Mouse (Mus musculus) lung, postnatal 0 days (tissue): Measurements from ENCODE around the gene Ep400. TPM values are rescaled to one million over a fixed set of nuclear protein-coding genes. Genes with fewer than 3 reads are reported as not detected.

Experiments used
- ATAC-seq: fragments of 200-750 bp; cut with Nextera tagmentation; 2 replicates; pipeline ENCODE4 v1.8.0; 2017; ENCODE audit warnings: moderate library complexity
- DNase-seq: peaks from one replicate; pipeline ENCODE4 v3.0.0-alpha.2; 2016; ENCODE audit warnings: low spot score
- H3K27ac ChIP-seq: fragments of 300-500 bp; sonication (generic); 2 replicates; pipeline ENCODE4 v1.5.1; 2014; ENCODE audit warnings: antibody characterized with exemption, mild to moderate bottlenecking, low read length, mixed read lengths
- H3K27me3 ChIP-seq: fragments of 300-500 bp; sonication (generic); replicated peaks from 2 replicates; pipeline ENCODE4 v1.6.1; 2014; ENCODE audit warnings: low read length, mixed read lengths; ENCODE audit not compliant: insufficient read depth
- H3K36me3 ChIP-seq: fragments of 300-500 bp; sonication (generic); 2 replicates; pipeline ENCODE4 v1.6.1; 2014; ENCODE audit warnings: low read length, mixed read lengths; ENCODE audit not compliant: insufficient read depth
- H3K4me1 ChIP-seq: fragments of 300-500 bp; sonication (generic); 2 replicates; pipeline ENCODE4 v1.6.1; 2014; ENCODE audit warnings: antibody characterized with exemption, low read depth, low read length, mixed read lengths; ENCODE audit not compliant: insufficient read depth
- H3K4me2 ChIP-seq: fragments of 300-500 bp; sonication (generic); replicated peaks from 2 replicates; pipeline ENCODE4 v1.6.1; 2014; ENCODE audit warnings: low read depth, mild to moderate bottlenecking, low read length, moderate library complexity, mixed read lengths
- H3K4me3 ChIP-seq: fragments of 300-500 bp; sonication (generic); 2 replicates; pipeline ENCODE4 v1.5.1; 2014; ENCODE audit warnings: low read depth, low read length
- H3K9ac ChIP-seq: fragments of 300-500 bp; sonication (generic); replicated peaks from 2 replicates; pipeline ENCODE4 v1.6.1; 2014; ENCODE audit warnings: low read depth, mild to moderate bottlenecking
- H3K9me3 ChIP-seq: fragments of 300-500 bp; sonication (generic); 2 replicates; pipeline ENCODE4 v1.6.1; 2016; ENCODE audit warnings: low read length, mixed read lengths
- CTCF ChIP-seq: IDR thresholded peaks from 2 replicates; pipeline ENCODE4 v1.5.1; 2016; ENCODE audit warnings: antibody characterized with exemption, mild to moderate bottlenecking
- EP300 ChIP-seq: IDR thresholded peaks from 2 replicates; pipeline ENCODE4 v1.6.1; 2016; ENCODE audit warnings: antibody characterized with exemption, mild to moderate bottlenecking, control low read depth
- WGBS: fragments of 180-500 bp; shearing (Covaris S2); extraction: QIAGEN DNeasy Blood & Tissue Kit; methylation state at CpG from one replicate; pipeline ENCODE4 v1.1.7; 2014; 5-methylcytosine and 5-hydroxymethylcytosine counted together
- polyA plus RNA-seq: library from polyadenylated mRNA; unstranded; fragments of >200 nt; fragmentation: Nextera tagmentation; extraction: Ambion mirVana; gene quantifications from 2 replicates; pipeline ENCODE4 v1.2.1, GENCODE M21; 2015

The Ep400 gene
- polyA plus RNA-seq, 1 experiment from 2014 or later, result 17.5 TPM

DNA sequence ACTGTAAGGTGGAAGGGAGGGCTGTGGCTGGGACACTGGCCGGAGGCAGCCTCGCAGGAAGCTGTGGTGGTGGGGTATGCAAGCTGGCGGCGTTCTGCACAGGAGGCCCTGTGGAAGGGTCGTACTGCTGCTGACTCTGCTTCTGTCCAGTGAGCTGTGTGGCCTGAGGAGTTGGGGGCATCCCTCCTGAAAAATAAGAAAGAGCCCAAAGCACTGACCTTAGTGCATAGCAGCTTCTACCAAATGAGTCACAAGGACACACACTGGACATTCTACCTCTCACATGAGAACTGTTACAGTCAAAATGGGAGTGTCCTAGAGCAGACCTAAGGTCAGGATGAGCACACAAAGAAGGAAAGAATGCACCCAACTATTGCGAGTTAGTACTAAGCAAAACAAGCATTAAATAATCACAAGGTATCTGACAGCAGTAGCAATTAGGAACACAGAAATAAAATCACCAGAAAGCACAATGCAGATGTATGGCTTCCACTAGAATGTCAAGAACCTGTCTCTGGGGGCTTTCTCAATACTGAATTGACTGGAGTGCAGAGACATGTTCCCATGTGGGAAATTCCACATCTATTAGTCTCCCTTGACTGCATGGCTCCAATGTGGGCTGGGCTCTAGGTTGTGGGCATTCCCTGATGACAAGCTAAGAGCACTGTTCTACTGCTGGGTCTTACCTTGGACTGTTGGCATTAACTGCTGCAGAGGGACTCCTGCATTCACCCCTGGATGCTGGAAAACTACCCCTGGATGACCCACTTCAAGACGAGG, 30.8 kb downstream of the Ep400 start:
- DNase-seq (no peak), ATAC-seq (no peak)
- Histone ChIP-seq H3K4me2 (no peak overlapping the region), H3K4me1 (no peaks in the 10 kb centered on the region), H3K9me3 (no peaks in the 10 kb centered on the region), H3K9ac (no peak overlapping the region), H3K4me3 (no peak overlapping the region), H3K27ac (no peak overlapping the region), H3K27me3 (no peaks in the 10 kb centered on the region), H3K36me3 (peaks cover 20% of the 10 kb centered on the region)
- WGBS, result 89% methylated on average over 7 of the region's 7 CpGs
- TF ChIP-seq CTCF, result no peak
- TF ChIP-seq EP300, result no peak

DNA sequence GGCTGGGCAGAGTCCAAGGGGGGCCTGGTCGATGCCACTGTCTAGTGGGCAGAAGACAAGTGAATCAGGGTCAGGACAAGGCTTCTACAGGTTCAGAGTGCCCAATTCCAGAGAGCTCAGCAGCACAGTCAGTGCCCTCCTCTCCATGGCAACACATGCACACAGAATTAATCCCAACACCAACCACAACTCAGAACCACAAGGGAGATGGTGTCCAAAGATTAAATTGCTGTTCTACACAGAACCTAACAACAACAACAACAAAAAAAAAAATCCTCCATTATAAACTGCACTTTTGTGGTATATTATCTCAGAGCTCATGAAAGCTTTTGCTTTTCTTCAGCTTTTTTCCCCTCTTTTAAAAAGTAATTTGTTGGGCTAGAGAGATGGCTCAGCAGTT, 34.9 kb downstream of the Ep400 start:
- H3K4me2 ChIP-seq, result no peak overlapping the region
- H3K9ac ChIP-seq, result no peak overlapping the region
- TF ChIP-seq CTCF, result no peak
- TF ChIP-seq EP300, result no peak
- DNase-seq (no peak), ATAC-seq (no peak)
- no peak overlapping the region for H3K27ac ChIP-seq
- H3K4me1 ChIP-seq, result no peaks in the 10 kb centered on the region
- WGBS, result 77% methylated on average over 1 of the region's 1 CpGs
- H3K27me3 ChIP-seq, result no peaks in the 10 kb centered on the region
- H3K9me3 ChIP-seq, result no peaks in the 10 kb centered on the region
- H3K4me3 ChIP-seq, result no peak overlapping the region
- peaks cover 40% of the 10 kb centered on the region for H3K36me3 ChIP-seq

DNA sequence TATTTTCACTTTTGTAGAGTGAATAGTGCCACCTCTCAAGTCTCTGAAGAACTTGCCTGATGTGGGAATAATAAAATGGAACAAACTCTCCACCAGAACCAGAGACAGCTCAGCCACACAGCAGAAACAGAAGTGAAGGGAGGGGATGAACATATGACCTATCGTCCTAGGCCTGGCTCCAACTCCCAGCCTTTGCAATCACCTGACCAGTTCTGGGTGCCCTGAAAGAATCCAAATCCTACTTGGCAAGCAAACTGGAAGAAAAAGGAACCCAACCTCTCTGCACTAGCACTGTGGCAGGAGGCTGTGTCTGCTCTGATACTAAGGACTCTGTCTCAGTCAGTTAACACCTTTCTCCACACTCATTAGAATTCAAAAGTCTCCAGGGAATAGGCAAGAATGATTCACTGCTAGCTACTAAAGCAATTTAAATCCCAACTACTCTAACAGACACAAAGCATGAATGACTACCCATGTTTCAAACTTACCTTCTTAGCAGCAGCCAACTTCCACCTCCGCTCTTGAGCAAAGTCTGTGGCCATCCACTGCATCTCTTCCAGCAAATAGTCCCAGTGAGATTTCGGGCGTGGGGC, 37.2 kb downstream of the Ep400 start:
- TF ChIP-seq EP300 (no peak), CTCF (no peak)
- H3K27me3 ChIP-seq, result no peaks in the 10 kb centered on the region
- H3K9ac ChIP-seq, result no peak overlapping the region
- 93% methylated on average over 4 of the region's 4 CpGs for WGBS
- H3K36me3 ChIP-seq, result peaks cover 32% of the 10 kb centered on the region
- H3K4me1 ChIP-seq, result no peaks in the 10 kb centered on the region
- DNase-seq, result no peak
- no peak for ATAC-seq
- H3K4me2 ChIP-seq, result no peak overlapping the region
- H3K27ac ChIP-seq, result no peak overlapping the region
- no peak overlapping the region for H3K4me3 ChIP-seq
- H3K9me3 ChIP-seq, result no peaks in the 10 kb centered on the region

DNA sequence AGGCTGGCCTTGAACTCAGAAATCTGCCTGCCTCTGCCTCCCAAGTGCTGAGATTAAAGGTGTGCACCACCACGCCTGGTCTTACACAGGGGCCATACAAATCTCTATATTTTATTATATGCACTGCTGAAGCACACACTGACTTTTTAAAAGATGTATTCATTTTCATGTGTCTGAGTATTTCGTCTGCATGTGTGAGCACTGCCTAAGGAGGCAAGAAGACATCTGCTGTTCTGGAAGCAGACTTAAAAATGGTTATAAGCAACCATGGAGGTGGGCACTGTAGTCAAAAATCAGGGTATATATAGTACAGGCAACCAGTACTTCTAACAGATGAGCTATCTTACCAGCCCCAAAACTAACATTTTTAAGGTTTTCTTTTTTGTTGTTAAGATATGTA, 39.3 kb downstream of the Ep400 start:
- no peak overlapping the region for H3K9ac ChIP-seq
- no peak overlapping the region for H3K4me2 ChIP-seq
- no peak for ATAC-seq
- H3K4me1 ChIP-seq, result no peaks in the 10 kb centered on the region
- no peak for DNase-seq
- no peaks in the 10 kb centered on the region for H3K27me3 ChIP-seq
- WGBS, result 87% methylated on average over 2 of the region's 2 CpGs
- H3K4me3 ChIP-seq, result no peak overlapping the region
- H3K27ac ChIP-seq, result no peak overlapping the region
- H3K9me3 ChIP-seq, result no peaks in the 10 kb centered on the region
- peaks cover 32% of the 10 kb centered on the region for H3K36me3 ChIP-seq
- no peak for TF ChIP-seq EP300
- no peak for TF ChIP-seq CTCF

DNA sequence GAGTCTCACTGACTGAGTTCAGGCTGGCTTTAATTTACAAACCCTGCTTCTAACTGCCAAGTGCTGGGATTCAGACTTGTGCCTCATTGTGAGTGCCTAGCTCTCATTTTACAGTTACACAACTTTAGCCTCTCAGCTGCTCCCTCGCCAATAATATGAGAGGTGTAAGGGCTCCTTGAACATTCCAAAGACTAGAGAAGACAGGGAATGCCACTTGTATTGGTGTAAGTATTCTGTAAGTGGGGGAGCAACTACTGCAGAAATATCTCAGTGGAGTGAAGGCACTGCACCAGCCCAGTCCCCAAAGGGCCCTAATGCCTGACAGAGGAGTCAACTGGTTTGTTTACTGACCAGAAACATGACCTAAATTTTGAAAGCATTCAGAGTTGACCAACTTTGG, 42.7 kb downstream of the Ep400 start:
- Histone ChIP-seq H3K4me3 (no peak overlapping the region), H3K9ac (no peak overlapping the region), H3K9me3 (no peaks in the 10 kb centered on the region), H3K36me3 (peaks cover 26% of the 10 kb centered on the region; the same call in 1 of the 2 replicates), H3K27ac (peak overlapping the region; percentile 48; the same call in 1 of the 2 replicates), H3K4me1 (peaks cover 4% of the 10 kb centered on the region; the same call in 1 of the 2 replicates), H3K27me3 (no peaks in the 10 kb centered on the region), H3K4me2 (no peak overlapping the region)
- ATAC-seq (peak; percentile 94), DNase-seq (peak; percentile 88)
- TF ChIP-seq EP300 (peak; percentile 97), CTCF (no peak)
- WGBS, result 51% methylated on average over 1 of the region's 1 CpGs

DNA sequence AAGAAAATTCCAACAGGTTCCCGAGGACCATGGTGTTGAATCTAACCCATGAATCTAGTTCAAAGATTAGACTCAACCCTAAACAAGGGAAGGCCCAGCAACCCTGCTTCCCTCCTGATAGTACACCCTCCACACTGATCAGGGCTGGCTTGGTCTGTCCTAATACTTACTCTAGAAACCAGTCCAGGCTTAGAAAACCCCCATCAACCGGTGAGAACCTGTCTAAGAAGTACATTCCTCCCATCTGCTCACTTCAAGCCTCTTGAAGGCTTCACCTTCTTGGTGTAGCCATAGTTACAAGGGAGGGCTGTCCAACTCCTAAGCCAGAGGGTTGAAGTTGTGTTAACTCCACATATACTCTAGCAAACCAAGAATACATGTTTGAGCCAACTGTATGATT, 47.0 kb downstream of the Ep400 start:
- H3K4me3 ChIP-seq, result no peak overlapping the region
- no peaks in the 10 kb centered on the region for H3K9me3 ChIP-seq
- DNase-seq (peak; percentile 69), ATAC-seq (peak; percentile 78)
- H3K4me2 ChIP-seq, result no peak overlapping the region
- peaks cover 42% of the 10 kb centered on the region; the same call in 1 of the 2 replicates for H3K36me3 ChIP-seq
- 65% methylated on average over 2 of the region's 2 CpGs for WGBS
- TF ChIP-seq CTCF (no peak), EP300 (peak; percentile 26; the same call in 1 of the 2 replicates)
- peaks cover 4% of the 10 kb centered on the region; the same call in 1 of the 2 replicates for H3K4me1 ChIP-seq
- H3K27ac ChIP-seq, result peak overlapping the region; percentile 20; the same call in 1 of the 2 replicates
- no peaks in the 10 kb centered on the region for H3K27me3 ChIP-seq
- H3K9ac ChIP-seq, result no peak overlapping the region
